Mouse (Mus musculus) liver, embryonic 12.5 days (tissue): ENCODE measurements around the gene Hck. TPM values are rescaled to one million over a fixed set of nuclear protein-coding genes. Genes with fewer than 3 reads are reported as not detected.
A peak's percentile ranks its signal among the peaks of the same experiment; 100 is the strongest.

Experiments used
- ATAC-seq: fragments of 200-750 bp; cut with Nextera tagmentation; 2 replicates; pipeline ENCODE4 v1.8.0; 2017; ENCODE audit warnings: moderate number of reproducible peaks, mild to moderate bottlenecking, moderate library complexity
- H3K27ac ChIP-seq: fragments of 300-500 bp; sonication (generic); 2 replicates; pipeline ENCODE4 v1.5.1; 2016; ENCODE audit warnings: mild to moderate bottlenecking
- H3K27me3 ChIP-seq: fragments of 300-500 bp; sonication (generic); replicated peaks from 2 replicates; pipeline ENCODE4 v1.6.1; 2016; ENCODE audit warnings: mild to moderate bottlenecking, moderate library complexity
- H3K36me3 ChIP-seq: fragments of 300-500 bp; sonication (generic); 2 replicates; pipeline ENCODE4 v1.6.1; 2016; ENCODE audit warnings: mild to moderate bottlenecking, moderate library complexity
- H3K4me1 ChIP-seq: fragments of 300-500 bp; sonication (generic); 2 replicates; pipeline ENCODE4 v1.6.1; 2016
- H3K4me2 ChIP-seq: fragments of 300-500 bp; sonication (generic); 2 replicates; pipeline ENCODE4 v1.6.1; 2016; ENCODE audit warnings: mild to moderate bottlenecking, moderate library complexity
- H3K4me3 ChIP-seq: fragments of 300-500 bp; sonication (generic); 2 replicates; pipeline ENCODE4 v1.5.1; 2016; ENCODE audit warnings: mild to moderate bottlenecking, moderate library complexity
- H3K9ac ChIP-seq: fragments of 300-500 bp; sonication (generic); 2 replicates; pipeline ENCODE4 v1.6.1; 2016; ENCODE audit warnings: mild to moderate bottlenecking, moderate library complexity
- H3K9me3 ChIP-seq: fragments of 300-500 bp; sonication (generic); replicated peaks from 2 replicates; pipeline ENCODE4 v1.6.1; 2016; ENCODE audit warnings: mild to moderate bottlenecking, moderate library complexity
- WGBS: fragments of 180-500 bp; shearing (Covaris S2); methylation state at CpG from one replicate; pipeline ENCODE4 v1.1.7; 2016; ENCODE audit not compliant: insufficient replicate concordance; 5-methylcytosine and 5-hydroxymethylcytosine counted together
- polyA plus RNA-seq: library from polyadenylated mRNA; unstranded; fragments of >200 nt; fragmentation: Nextera tagmentation; extraction: Ambion mirVana; gene quantifications from 2 replicates; pipeline ENCODE4 v1.2.1, GENCODE M21; 2016

Hck gene
- polyA plus RNA-seq, 1 experiment from 2014 or later, result 5.6 TPM

GRCm38 (mm10) chr2:153107802-153108201 lies 466 bp upstream of the Hck start:
- peak overlapping the region; percentile 72 for H3K4me2 ChIP-seq
- no peak overlapping the region for H3K27ac ChIP-seq
- peaks cover 76% of the 10 kb centered on the region for H3K27me3 ChIP-seq
- H3K36me3 ChIP-seq, result no peaks in the 10 kb centered on the region
- WGBS, result 8% methylated on average over 15 of the region's 15 CpGs
- no peaks in the 10 kb centered on the region for H3K9me3 ChIP-seq
- ATAC-seq, result no peak
- H3K4me3 ChIP-seq, result peak overlapping the region; percentile 47; the same call in 1 of the 2 replicates
- no peak overlapping the region for H3K9ac ChIP-seq
- H3K4me1 ChIP-seq, result no peaks in the 10 kb centered on the region

- peak overlapping the region; percentile 5; the same call in 1 of the 2 replicates for H3K4me2 ChIP-seq
- ATAC-seq, result no peak
- no peak overlapping the region for H3K27ac ChIP-seq
- no peaks in the 10 kb centered on the region for H3K4me1 ChIP-seq
- WGBS, result 46% methylated on average over 7 of the region's 7 CpGs
- no peak overlapping the region for H3K4me3 ChIP-seq
- H3K36me3 ChIP-seq, result no peaks in the 10 kb centered on the region
- no peaks in the 10 kb centered on the region for H3K9me3 ChIP-seq
- H3K27me3 ChIP-seq, result peaks cover 79% of the 10 kb centered on the region
- H3K9ac ChIP-seq, result no peak overlapping the region
These were observed 1.3 kb downstream of the Hck start for GRCm38 (mm10) chr2:153109596-153109995.

- Histone ChIP-seq H3K9ac (no peak overlapping the region), H3K27me3 (peaks cover 63% of the 10 kb centered on the region)
These were observed 3.0 kb downstream of the Hck start for GRCm38 (mm10) chr2:153111298-153111697.

DNA sequence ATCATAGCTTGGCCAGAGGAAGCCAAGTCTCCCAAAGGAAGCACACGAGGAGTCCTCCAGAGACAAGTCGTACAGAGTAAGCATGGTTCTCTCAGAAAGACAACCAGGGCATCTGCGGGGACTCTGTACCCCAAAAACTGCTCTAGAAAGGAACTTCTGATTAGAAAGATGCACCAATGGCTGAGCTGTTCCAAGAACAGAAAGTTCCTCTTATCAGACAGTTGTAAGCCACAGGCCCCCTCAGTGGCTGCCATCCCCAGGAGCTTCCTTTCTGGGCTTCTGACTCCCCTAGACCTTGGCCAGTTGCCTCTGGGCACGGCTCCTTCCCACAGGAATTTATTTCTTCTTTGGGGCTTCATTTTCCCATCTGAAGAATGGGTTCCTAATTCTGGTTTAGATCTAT lies 7.4 kb downstream of the Hck start:
- 26% methylated on average over 4 of the region's 4 CpGs for WGBS
- ATAC-seq, result no peak

More at GRCm38 (mm10) chr2:153111298-153111697, 3.0 kb downstream of the Hck start:
- ATAC-seq, result no peak
- no peak overlapping the region for H3K4me3 ChIP-seq
- H3K27ac ChIP-seq, result no peak overlapping the region
- no peaks in the 10 kb centered on the region for H3K9me3 ChIP-seq
- no peaks in the 10 kb centered on the region for H3K4me1 ChIP-seq
- WGBS, result 59% methylated on average over 7 of the region's 7 CpGs
- H3K36me3 ChIP-seq, result no peaks in the 10 kb centered on the region
- H3K4me2 ChIP-seq, result no peak overlapping the region

GRCm38 (mm10) chr2:153117051-153117486 lies 8.8 kb downstream of the Hck start:
- no peaks in the 10 kb centered on the region for H3K9me3 ChIP-seq

More for the DNA sequence above, 7.4 kb downstream of the Hck start:
- peaks cover 19% of the 10 kb centered on the region for H3K27me3 ChIP-seq
- no peaks in the 10 kb centered on the region for H3K36me3 ChIP-seq
- no peak overlapping the region for H3K4me2 ChIP-seq
- H3K27ac ChIP-seq, result no peak overlapping the region
- H3K9me3 ChIP-seq, result no peaks in the 10 kb centered on the region
- no peak overlapping the region for H3K4me3 ChIP-seq
- no peak overlapping the region for H3K9ac ChIP-seq
- H3K4me1 ChIP-seq, result no peaks in the 10 kb centered on the region

GRCm38 (mm10) chr2:153119488-153119887 lies 11.2 kb downstream of the Hck start:
- H3K4me2 ChIP-seq, result no peak overlapping the region
- no peaks in the 10 kb centered on the region for H3K36me3 ChIP-seq
- H3K4me1 ChIP-seq, result no peaks in the 10 kb centered on the region
- no peaks in the 10 kb centered on the region for H3K9me3 ChIP-seq
- H3K27me3 ChIP-seq, result 0 out of 2 replicates have a peak, but pooled peaks cover 2% of the 10 kb centered on the region
- 70% methylated on average over 6 of the region's 6 CpGs for WGBS
- no peak for ATAC-seq
- no peak overlapping the region for H3K9ac ChIP-seq
- H3K27ac ChIP-seq, result no peak overlapping the region
- no peak overlapping the region for H3K4me3 ChIP-seq

More at GRCm38 (mm10) chr2:153117051-153117486, 8.8 kb downstream of the Hck start:
- Histone ChIP-seq H3K36me3 (no peaks in the 10 kb centered on the region), H3K4me3 (no peak overlapping the region), H3K4me2 (no peak overlapping the region), H3K27me3 (0 out of 2 replicates have a peak, but pooled peaks cover 9% of the 10 kb centered on the region), H3K4me1 (no peaks in the 10 kb centered on the region), H3K9ac (no peak overlapping the region), H3K27ac (no peak overlapping the region)
- ATAC-seq, result no peak
- WGBS, result 28% methylated on average over 7 of the region's 7 CpGs

GRCm38 (mm10) chr2:153120126-153120525 lies 11.9 kb downstream of the Hck start:
- 33% methylated on average over 8 of the region's 8 CpGs for WGBS
- H3K27ac ChIP-seq, result no peak overlapping the region
- H3K9me3 ChIP-seq, result no peaks in the 10 kb centered on the region
- 0 out of 2 replicates have a peak, but pooled peaks cover 3% of the 10 kb centered on the region for H3K27me3 ChIP-seq
- H3K36me3 ChIP-seq, result no peaks in the 10 kb centered on the region
- no peak overlapping the region for H3K9ac ChIP-seq
- no peaks in the 10 kb centered on the region for H3K4me1 ChIP-seq
- no peak overlapping the region for H3K4me2 ChIP-seq
- H3K4me3 ChIP-seq, result no peak overlapping the region
- ATAC-seq, result no peak

GRCm38 (mm10) chr2:153121821-153122615 lies 13.8 kb downstream of the Hck start:
- Histone ChIP-seq H3K4me2 (no peak overlapping the region), H3K4me3 (no peak overlapping the region), H3K27ac (no peak overlapping the region), H3K9me3 (no peaks in the 10 kb centered on the region), H3K9ac (no peak overlapping the region), H3K4me1 (no peaks in the 10 kb centered on the region), H3K36me3 (no peaks in the 10 kb centered on the region), H3K27me3 (0 out of 2 replicates have a peak, but pooled peaks cover 6% of the 10 kb centered on the region)
- ATAC-seq, result no peak
- WGBS, result 59% methylated on average over 8 of the region's 8 CpGs

DNA sequence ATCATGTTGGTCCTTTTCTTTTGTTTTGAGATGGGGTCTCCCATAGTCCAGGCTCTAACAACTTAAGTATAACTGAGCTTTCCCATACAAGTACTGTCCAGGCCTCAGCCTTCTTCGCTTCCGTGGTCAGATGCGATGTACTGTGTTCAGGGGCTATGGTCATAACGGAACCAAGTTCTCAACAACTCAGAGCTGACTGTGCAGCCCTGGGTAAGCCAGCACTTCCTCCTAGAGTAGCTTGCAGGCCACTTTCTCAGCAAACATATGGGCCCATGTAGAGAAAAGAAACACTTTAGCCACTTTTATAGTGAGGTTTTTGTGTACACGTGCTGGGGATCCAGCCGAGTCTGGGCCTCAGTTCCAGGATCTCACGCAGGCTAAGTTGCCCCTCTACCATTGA lies 14.4 kb downstream of the Hck start:
- Histone ChIP-seq H3K9ac (no peak overlapping the region), H3K9me3 (no peaks in the 10 kb centered on the region), H3K4me3 (no peak overlapping the region), H3K27me3 (0 out of 2 replicates have a peak, but pooled peaks cover 6% of the 10 kb centered on the region), H3K27ac (no peak overlapping the region), H3K4me2 (no peak overlapping the region), H3K4me1 (no peaks in the 10 kb centered on the region), H3K36me3 (no peaks in the 10 kb centered on the region)
- 66% methylated on average over 7 of the region's 7 CpGs for WGBS
- no peak for ATAC-seq

GRCm38 (mm10) chr2:153125875-153126274 lies 17.6 kb downstream of the Hck start:
- no peaks in the 10 kb centered on the region for H3K9me3 ChIP-seq
- H3K4me2 ChIP-seq, result no peak overlapping the region
- WGBS, result 38% methylated on average over 5 of the region's 5 CpGs
- H3K4me3 ChIP-seq, result no peak overlapping the region
- no peak overlapping the region for H3K27ac ChIP-seq
- peaks cover 6% of the 10 kb centered on the region; the same call in 1 of the 2 replicates for H3K27me3 ChIP-seq
- no peaks in the 10 kb centered on the region for H3K36me3 ChIP-seq
- no peak overlapping the region for H3K9ac ChIP-seq
- no peak for ATAC-seq
- H3K4me1 ChIP-seq, result no peaks in the 10 kb centered on the region

- Histone ChIP-seq H3K9me3 (no peaks in the 10 kb centered on the region), H3K4me2 (no peak overlapping the region), H3K4me1 (no peaks in the 10 kb centered on the region), H3K27me3 (peaks cover 6% of the 10 kb centered on the region; the same call in 1 of the 2 replicates), H3K36me3 (no peaks in the 10 kb centered on the region), H3K4me3 (no peak overlapping the region), H3K9ac (no peak overlapping the region), H3K27ac (no peak overlapping the region)
- ATAC-seq, result no peak
- WGBS, result 17% methylated on average over 6 of the region's 6 CpGs
These were observed 22.8 kb downstream of the Hck start for GRCm38 (mm10) chr2:153131019-153131418.

DNA sequence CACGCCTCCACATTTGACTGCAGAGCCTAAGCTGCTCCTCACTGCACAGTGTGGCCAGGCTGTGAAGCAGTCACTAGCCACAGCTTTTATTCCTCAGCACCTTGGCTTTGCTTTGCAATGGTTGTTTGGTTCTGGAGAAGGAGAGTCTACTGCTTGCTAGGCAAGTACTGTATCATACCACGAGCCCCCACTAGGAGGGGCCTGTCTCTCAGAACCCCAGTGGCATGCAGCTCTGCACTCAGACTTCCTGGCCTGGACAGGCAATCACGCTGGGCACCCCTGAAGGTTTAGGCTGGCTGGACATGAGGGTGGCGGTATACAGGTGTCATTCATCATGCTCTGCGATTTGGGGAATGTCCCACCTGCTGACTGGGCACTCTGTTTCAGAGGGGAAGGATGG lies 26.0 kb downstream of the Hck start:
- 23% methylated on average over 5 of the region's 5 CpGs for WGBS
- H3K4me3 ChIP-seq, result no peak overlapping the region
- H3K36me3 ChIP-seq, result no peaks in the 10 kb centered on the region
- no peak overlapping the region for H3K4me2 ChIP-seq
- no peak overlapping the region for H3K9ac ChIP-seq
- no peaks in the 10 kb centered on the region for H3K9me3 ChIP-seq
- no peaks in the 10 kb centered on the region for H3K4me1 ChIP-seq
- H3K27me3 ChIP-seq, result peaks cover 9% of the 10 kb centered on the region; the same call in 1 of the 2 replicates
- H3K27ac ChIP-seq, result no peak overlapping the region
- no peak for ATAC-seq
